8 mouse cellular contexts compared by ENCODE assay signal in the genomic region with DNA sequence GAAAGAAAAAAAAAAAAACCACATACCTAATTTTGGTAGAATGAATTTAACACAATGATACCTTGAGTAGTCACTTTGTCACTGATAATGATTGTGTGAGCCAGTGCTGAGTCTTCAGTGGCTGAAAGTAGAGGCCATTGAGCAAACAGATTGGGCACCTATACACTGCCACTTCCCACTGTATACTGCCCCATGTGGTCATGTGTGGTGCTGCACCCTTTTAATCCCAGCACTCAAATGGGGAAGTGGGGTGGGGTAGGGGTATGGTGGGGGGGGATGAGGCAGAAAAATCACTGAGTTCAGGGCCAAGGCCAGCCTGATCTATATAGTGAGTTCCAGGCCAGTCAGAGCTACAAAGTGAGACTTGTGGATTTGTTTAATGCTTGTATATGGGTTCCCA. TPM values are rescaled to one million over a fixed set of nuclear protein-coding genes. Genes with fewer than 3 reads are reported as not detected.
A peak's percentile ranks its signal among the peaks of the same experiment; 100 is the strongest.
DNase-seq lines count a peak whose midpoint lies in the region; TF ChIP-seq lines count a peak whose summit lies in the region.

No protein-coding gene starts in this region.

- H3K4me3 ChIP-seq in cerebellum, adult 2 months (replicated peaks; ENCODE audit: insufficient read depth, low read depth, low read length), result no peak overlapping the region
- H3K4me3 ChIP-seq in cortical plate, adult 2 months (ENCODE audit: insufficient read depth, low read length), result no peak overlapping the region
- H3K4me3 ChIP-seq in lung, adult 2 months (replicated peaks; ENCODE audit: extremely low read depth, low read depth, low read length), result no peak overlapping the region

- no peaks in the 10 kb centered on the region for H3K4me1 ChIP-seq in cerebellum, adult 2 months (ENCODE audit: control insufficient read depth, insufficient read depth, low read length)
- H3K4me1 ChIP-seq in cortical plate, adult 2 months (ENCODE audit: control insufficient read depth, insufficient read depth, low read length), result no peaks in the 10 kb centered on the region
- no peaks in the 10 kb centered on the region for H3K4me1 ChIP-seq in lung, adult 2 months (ENCODE audit: control insufficient read depth, insufficient read depth, low read length)

- TF ChIP-seq CTCF in cerebellum, adult 2 months (IDR thresholded peaks at IDR 0.05; ENCODE audit: borderline replicate concordance, insufficient read depth, low read depth, low read length), result peak; percentile 52; the same call in 1 of the 2 replicates
- TF ChIP-seq CTCF in cortical plate, adult 2 months (IDR thresholded peaks at IDR 0.05; ENCODE audit: extremely low read depth, insufficient read depth, low read length), result peak; percentile 63
- TF ChIP-seq CTCF in lung, adult 2 months (IDR thresholded peaks at IDR 0.05; ENCODE audit: insufficient read depth, low read length), result peak; percentile 63

- intact Hi-C loops in left cerebral cortex, postnatal 4 days (cut with DNase I), result no loop called here
- intact Hi-C loops in left cerebral cortex, postnatal 25 days (cut with DNase I), result no loop called here

- TF ChIP-seq POLR2A in cerebellum, adult 2 months (IDR thresholded peaks at IDR 0.05; ENCODE audit: borderline replicate concordance, insufficient read depth, low read length), result no peak
- no peak for TF ChIP-seq POLR2A in cortical plate, adult 2 months (IDR thresholded peaks at IDR 0.05; ENCODE audit: extremely low read depth, insufficient read depth, low read length)
- no peak for TF ChIP-seq POLR2A in lung, adult 2 months (IDR thresholded peaks at IDR 0.05; ENCODE audit: borderline replicate concordance, extremely low read depth, low read depth, low read length)

- no peak overlapping the region for H3K27ac ChIP-seq in cerebellum, adult 2 months (ENCODE audit: insufficient read depth, low read length)
- no peak overlapping the region for H3K27ac ChIP-seq in cortical plate, adult 2 months (ENCODE audit: insufficient read depth, low read length)

- no peaks in the 10 kb centered on the region for H3K27me3 ChIP-seq in cerebellum, adult 2 months (ENCODE audit: control insufficient read depth, insufficient read depth, low read length)

- DNase-seq in cerebellum, adult 2 months, result no peak
- no peak for DNase-seq in cerebellum, adult 9-10 months
- DNase-seq in left cerebral cortex, postnatal 4 days, result peak; percentile 56
- DNase-seq in left cerebral cortex, postnatal 25 days (ENCODE audit: low spot score in 2 of 2), result no peak
- DNase-seq in lung, adult 2 months, result peak; percentile 20
- peak; percentile 29 to 58 for DNase-seq in spleen, postnatal 36 days (ENCODE audit: low spot score in 2 of 2)
- DNase-seq in urinary bladder, postnatal 36 days (ENCODE audit: low spot score in 2 of 2), result no peak

RNA-seq across cellular contexts. Expression of a gene that starts 8.2 kb away (rescaled TPM):
- 8.5 and 9.5 TPM in 2 replicates for polyA plus RNA-seq in cerebellum, adult 2 months (2012; rRNA removed)
- 10 to 100 TPM; 13.5 to 17.2 TPM for total RNA-seq in left cerebral cortex, postnatal 4 days (2021)
- 10 to 100 TPM in 1 of 2 experiments, 1 to 10 TPM in 1; 7.7 to 10.9 TPM for total RNA-seq in left cerebral cortex, postnatal 25 days (2021)
- 12.6 and 14.5 TPM in 2 replicates for polyA plus RNA-seq in cortical plate, adult 2 months (2012; rRNA removed)
- polyA plus RNA-seq in lung, adult 2 months (2012; rRNA removed), result 2.1 and 4.2 TPM in 2 replicates

RNA-seq across cellular contexts. Expression of a gene that starts 8.4 kb away (rescaled TPM):
- 30.3 and 32.3 TPM in 2 replicates for polyA plus RNA-seq in cerebellum, adult 2 months (2012; rRNA removed)
- total RNA-seq in left cerebral cortex, postnatal 4 days (2021), result 10 to 100 TPM; 55.6 to 60.1 TPM
- total RNA-seq in left cerebral cortex, postnatal 25 days (2021), result 10 to 100 TPM; 51.2 to 53.6 TPM
- polyA plus RNA-seq in cortical plate, adult 2 months (2012; rRNA removed), result 35.6 and 37.0 TPM in 2 replicates
- polyA plus RNA-seq in lung, adult 2 months (2012; rRNA removed), result 10.2 and 18.2 TPM in 2 replicates

RNA-seq across cellular contexts. Expression of a gene that starts 20.1 kb away (rescaled TPM):
- polyA plus RNA-seq in cerebellum, adult 2 months (2012; rRNA removed), result 99.9 and 106 TPM in 2 replicates
- total RNA-seq in left cerebral cortex, postnatal 4 days (2021), result 100 to 1,000 TPM; 109 to 110 TPM
- total RNA-seq in left cerebral cortex, postnatal 25 days (2021), result 100 to 1,000 TPM in 1 of 2 experiments, 10 to 100 TPM in 1; 97.8 to 100 TPM
- 88.3 and 94.3 TPM in 2 replicates for polyA plus RNA-seq in cortical plate, adult 2 months (2012; rRNA removed)
- polyA plus RNA-seq in lung, adult 2 months (2012; rRNA removed), result 21.3 and 31.9 TPM in 2 replicates

RNA-seq across cellular contexts. Expression of a gene that starts 37.1 kb away (rescaled TPM):
- 43.8 and 45.0 TPM in 2 replicates for polyA plus RNA-seq in cerebellum, adult 2 months (2012; rRNA removed)
- 10 to 100 TPM; 31.2 to 32.0 TPM for total RNA-seq in left cerebral cortex, postnatal 4 days (2021)
- 10 to 100 TPM; 71.7 to 71.8 TPM for total RNA-seq in left cerebral cortex, postnatal 25 days (2021)
- 64.0 and 64.3 TPM in 2 replicates for polyA plus RNA-seq in cortical plate, adult 2 months (2012; rRNA removed)
- 16.3 and 22.2 TPM in 2 replicates for polyA plus RNA-seq in lung, adult 2 months (2012; rRNA removed)

RNA-seq across cellular contexts. Expression of a gene that starts 40.1 kb away (rescaled TPM):
- 52.5 and 59.5 TPM in 2 replicates for polyA plus RNA-seq in cerebellum, adult 2 months (2012; rRNA removed)
- 10 to 100 TPM; 62.4 to 62.9 TPM for total RNA-seq in left cerebral cortex, postnatal 4 days (2021)
- 10 to 100 TPM; 42.5 to 47.7 TPM for total RNA-seq in left cerebral cortex, postnatal 25 days (2021)
- 36.4 and 36.9 TPM in 2 replicates for polyA plus RNA-seq in cortical plate, adult 2 months (2012; rRNA removed)
- polyA plus RNA-seq in lung, adult 2 months (2012; rRNA removed), result 33.4 and 37.3 TPM in 2 replicates

Comparison
In these comparisons a context has a peak if more than half of its experiments do, and no peak if none do; other contexts are left out.
1. DNase-seq: peak in left cerebral cortex, postnatal 4 days (single experiment), lung, adult 2 months (single experiment) and spleen, postnatal 36 days (2 of 2); none in cerebellum, adult 2 months (0 of 2), cerebellum, adult 9-10 months (single experiment), left cerebral cortex, postnatal 25 days (0 of 2) and urinary bladder, postnatal 36 days (0 of 2).
2. Peak in every context shown above with its lines, with median percentiles within 50 percentile points of each other: CTCF ChIP-seq.